Mouse (Mus musculus): ENCODE data around the gene Prcd. TPM values are rescaled to one million over a fixed set of nuclear protein-coding genes. Genes with fewer than 3 reads are reported as not detected.
A peak's percentile ranks its signal among the peaks of the same experiment; 100 is the strongest.

Prcd gene
- polyA plus RNA-seq, 1 experiment from 2014 or later = 1.6 TPM

DNA sequence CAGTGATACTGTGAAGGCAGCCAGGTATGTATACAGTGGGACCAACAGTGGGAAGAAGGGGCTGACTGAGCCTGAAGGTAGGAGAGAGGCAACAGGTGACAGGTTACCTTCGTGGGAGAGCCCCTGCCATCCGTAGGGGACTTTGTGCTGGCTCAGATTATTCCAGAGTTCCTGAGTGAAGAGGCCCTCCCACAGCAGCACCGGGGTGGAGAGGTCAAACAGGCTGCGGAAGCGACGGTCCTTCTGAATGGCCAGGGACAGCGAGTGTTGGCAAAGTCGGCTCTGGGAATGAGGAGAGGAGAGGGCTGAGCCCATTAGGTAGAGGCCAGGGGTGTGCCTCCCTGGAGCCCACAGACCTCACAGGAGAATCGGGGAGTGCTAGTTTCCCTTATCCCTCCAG, 32.4 kb downstream of the Prcd start:
- no peaks in the 10 kb centered on the region for H3K27me3 ChIP-seq (ENCODE audit: control insufficient read depth, insufficient read depth, low read length)
- WGBS = 77% methylated on average over 9 of the region's 9 CpGs
- H3K9me3 ChIP-seq (replicated peaks; ENCODE audit: control insufficient read depth, low read length) = no peaks in the 10 kb centered on the region
- H3K4me1 ChIP-seq (ENCODE audit: control insufficient read depth, insufficient read depth, low read length) = peaks cover 3% of the 10 kb centered on the region; the same call in 1 of the 2 replicates
- H3K27ac ChIP-seq (ENCODE audit: low read length) = no peak overlapping the region
- no peak for ATAC-seq (ENCODE audit: insufficient read depth, low FRiP score)
- H3K4me3 ChIP-seq (replicated peaks; ENCODE audit: low read length) = no peak overlapping the region
- H3K36me3 ChIP-seq (ENCODE audit: control insufficient read depth, insufficient read depth, low read length) = no peaks in the 10 kb centered on the region
- H3K9ac ChIP-seq (ENCODE audit: low read length) = no peak overlapping the region
- H3K4me2 ChIP-seq (ENCODE audit: low read depth, low read length) = no peak overlapping the region

DNA sequence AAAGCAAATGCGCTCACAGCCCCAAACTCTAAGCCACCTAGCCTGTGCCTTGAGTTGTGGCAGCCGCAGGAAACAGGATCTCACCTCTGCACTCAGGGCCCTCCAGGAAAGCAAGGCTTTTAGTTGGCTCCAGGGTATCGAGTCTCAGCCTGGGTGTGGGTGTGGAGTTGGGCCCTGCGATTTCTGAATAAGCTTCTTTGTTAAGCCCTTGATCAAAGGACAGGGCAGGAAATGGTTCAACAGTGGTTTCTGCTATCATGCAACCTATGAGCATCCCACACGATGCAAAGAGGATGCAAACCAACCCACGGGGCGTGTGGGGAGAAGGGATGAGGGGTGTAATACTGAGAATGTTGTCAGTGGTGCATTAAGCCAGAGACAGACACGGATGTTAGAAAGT, 34.6 kb downstream of the Prcd start:
- no peak for ATAC-seq (ENCODE audit: insufficient read depth, low FRiP score)
- 76% methylated on average over 8 of the region's 8 CpGs for WGBS

DNA sequence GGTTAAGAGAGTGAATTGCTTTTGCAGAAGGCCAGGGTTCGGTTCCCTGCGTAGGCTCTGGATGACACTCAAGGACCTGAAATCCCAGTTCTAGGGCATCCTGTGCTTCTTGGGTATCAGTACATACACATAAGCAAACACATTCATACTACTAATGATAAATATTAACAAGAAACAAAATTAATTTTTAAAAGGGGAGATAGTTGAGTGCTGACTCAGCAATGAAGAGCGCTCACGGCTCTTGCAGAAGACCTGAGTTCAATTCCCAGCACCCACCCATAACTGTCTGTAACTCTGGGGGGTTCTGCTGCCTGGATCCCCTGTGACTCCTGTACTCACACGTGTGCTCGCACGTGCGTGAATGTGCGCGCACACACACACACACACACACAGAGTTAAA, 36.3 kb downstream of the Prcd start:
- Histone ChIP-seq H3K36me3 (ENCODE audit: control insufficient read depth, insufficient read depth, low read length) (no peaks in the 10 kb centered on the region), H3K27ac (ENCODE audit: low read length) (no peak overlapping the region), H3K4me2 (ENCODE audit: low read depth, low read length) (no peak overlapping the region), H3K4me1 (ENCODE audit: control insufficient read depth, insufficient read depth, low read length) (peaks cover 3% of the 10 kb centered on the region; the same call in 1 of the 2 replicates), H3K9ac (ENCODE audit: low read length) (no peak overlapping the region), H3K27me3 (ENCODE audit: control insufficient read depth, insufficient read depth, low read length) (0 out of 2 replicates have a peak, but pooled peaks cover 3% of the 10 kb centered on the region), H3K9me3 (replicated peaks; ENCODE audit: control insufficient read depth, low read length) (no peaks in the 10 kb centered on the region), H3K4me3 (replicated peaks; ENCODE audit: low read length) (no peak overlapping the region)
- no peak for ATAC-seq (ENCODE audit: insufficient read depth, low FRiP score)
- 96% methylated on average over 10 of the region's 10 CpGs for WGBS

More for the DNA sequence above, 34.6 kb downstream of the Prcd start:
- no peak overlapping the region for H3K4me2 ChIP-seq (ENCODE audit: low read depth, low read length)
- H3K36me3 ChIP-seq (ENCODE audit: control insufficient read depth, insufficient read depth, low read length) = no peaks in the 10 kb centered on the region
- no peak overlapping the region for H3K4me3 ChIP-seq (replicated peaks; ENCODE audit: low read length)
- no peaks in the 10 kb centered on the region for H3K27me3 ChIP-seq (ENCODE audit: control insufficient read depth, insufficient read depth, low read length)
- no peak overlapping the region for H3K27ac ChIP-seq (ENCODE audit: low read length)
- H3K9me3 ChIP-seq (replicated peaks; ENCODE audit: control insufficient read depth, low read length) = no peaks in the 10 kb centered on the region
- H3K9ac ChIP-seq (ENCODE audit: low read length) = no peak overlapping the region
- H3K4me1 ChIP-seq (ENCODE audit: control insufficient read depth, insufficient read depth, low read length) = no peaks in the 10 kb centered on the region; the same call in 1 of the 2 replicates

DNA sequence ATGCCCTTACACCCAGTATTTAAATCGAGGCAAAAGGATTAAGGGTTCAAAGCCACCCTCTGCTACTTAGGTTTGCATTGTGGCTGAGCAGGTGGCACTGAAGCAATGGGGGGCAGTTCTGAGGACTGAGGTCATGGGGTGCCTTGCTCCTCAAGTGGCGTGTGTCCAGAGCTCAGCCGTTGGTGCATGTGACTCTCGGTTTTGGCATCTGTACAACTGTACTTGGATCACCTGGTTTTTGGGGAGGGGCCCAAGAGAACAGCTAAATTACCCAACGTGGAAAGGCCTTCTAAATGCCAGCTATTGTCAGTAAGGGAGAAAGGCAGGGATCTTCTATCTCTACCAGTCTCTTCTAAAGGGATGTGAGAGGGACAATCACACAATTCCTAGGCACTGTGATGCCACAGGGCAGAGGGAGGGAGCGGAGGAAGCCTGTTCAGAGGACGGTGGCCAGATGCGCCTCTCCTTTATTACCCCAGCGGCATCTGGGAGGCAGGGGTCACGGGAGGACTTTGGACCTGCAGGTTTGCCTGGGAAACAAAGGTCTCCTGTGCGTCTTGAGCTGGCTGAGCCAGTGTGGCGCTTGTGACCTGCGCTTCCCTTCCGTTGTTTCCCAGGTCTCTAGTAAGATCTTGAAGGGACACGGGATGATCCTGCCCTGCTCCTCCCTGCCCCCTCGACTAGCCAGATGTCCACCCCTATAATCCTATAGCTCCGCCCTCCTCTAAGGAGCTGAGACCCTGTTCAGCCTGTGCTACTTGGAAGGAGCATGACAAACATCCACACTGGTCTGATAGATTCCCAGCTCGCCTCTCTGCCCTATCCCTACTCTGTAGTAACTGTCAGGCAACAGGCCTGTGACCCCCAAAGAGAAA, 37.6 kb downstream of the Prcd start:
- Histone ChIP-seq H3K36me3 (ENCODE audit: control insufficient read depth, insufficient read depth, low read length) (no peaks in the 10 kb centered on the region), H3K27me3 (ENCODE audit: control insufficient read depth, insufficient read depth, low read length) (peaks cover 3% of the 10 kb centered on the region; the same call in 1 of the 2 replicates), H3K9me3 (replicated peaks; ENCODE audit: control insufficient read depth, low read length) (no peaks in the 10 kb centered on the region), H3K4me3 (replicated peaks; ENCODE audit: low read length) (no peak overlapping the region), H3K4me1 (ENCODE audit: control insufficient read depth, insufficient read depth, low read length) (peaks cover 6% of the 10 kb centered on the region; the same call in 1 of the 2 replicates), H3K4me2 (ENCODE audit: low read depth, low read length) (no peak overlapping the region), H3K27ac (ENCODE audit: low read length) (no peak overlapping the region), H3K9ac (ENCODE audit: low read length) (0 out of 2 replicates have a peak overlapping the region, but pooled peaks have one; percentile 36)
- WGBS = 60% methylated on average over 18 of the region's 18 CpGs
- ATAC-seq (ENCODE audit: insufficient read depth, low FRiP score) = no peak

DNA sequence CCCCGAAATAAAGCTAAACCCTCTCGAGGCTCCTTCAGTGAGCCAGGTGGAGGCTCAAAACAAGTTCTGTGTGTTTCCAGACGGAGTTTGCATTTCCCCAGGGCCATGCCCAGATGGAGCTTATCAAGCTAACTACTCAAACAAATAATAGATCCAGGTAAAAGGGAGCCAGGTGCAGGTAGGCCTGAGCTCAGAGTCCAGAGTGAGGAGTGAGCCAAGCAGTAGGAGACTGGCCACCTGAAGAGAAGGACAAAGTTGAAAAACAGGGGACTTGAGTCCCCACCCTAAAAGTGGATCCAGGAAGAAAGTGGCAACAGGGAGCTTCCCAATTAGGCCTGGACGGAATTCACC, 40.5 kb downstream of the Prcd start:
- no peaks in the 10 kb centered on the region for H3K9me3 ChIP-seq (replicated peaks; ENCODE audit: control insufficient read depth, low read length)
- ATAC-seq (ENCODE audit: insufficient read depth, low FRiP score) = peak; percentile 74
- peak overlapping the region; percentile 73 for H3K9ac ChIP-seq (ENCODE audit: low read length)
- 36% methylated on average over 4 of the region's 4 CpGs for WGBS
- peaks cover 6% of the 10 kb centered on the region; the same call in 1 of the 2 replicates for H3K27me3 ChIP-seq (ENCODE audit: control insufficient read depth, insufficient read depth, low read length)
- H3K4me3 ChIP-seq (replicated peaks; ENCODE audit: low read length) = peak overlapping the region; percentile 46
- H3K4me2 ChIP-seq (ENCODE audit: low read depth, low read length) = peak overlapping the region; percentile 69
- H3K27ac ChIP-seq (ENCODE audit: low read length) = peak overlapping the region; percentile 94
- H3K4me1 ChIP-seq (ENCODE audit: control insufficient read depth, insufficient read depth, low read length) = peaks cover 6% of the 10 kb centered on the region; the same call in 1 of the 2 replicates
- no peaks in the 10 kb centered on the region for H3K36me3 ChIP-seq (ENCODE audit: control insufficient read depth, insufficient read depth, low read length)

DNA sequence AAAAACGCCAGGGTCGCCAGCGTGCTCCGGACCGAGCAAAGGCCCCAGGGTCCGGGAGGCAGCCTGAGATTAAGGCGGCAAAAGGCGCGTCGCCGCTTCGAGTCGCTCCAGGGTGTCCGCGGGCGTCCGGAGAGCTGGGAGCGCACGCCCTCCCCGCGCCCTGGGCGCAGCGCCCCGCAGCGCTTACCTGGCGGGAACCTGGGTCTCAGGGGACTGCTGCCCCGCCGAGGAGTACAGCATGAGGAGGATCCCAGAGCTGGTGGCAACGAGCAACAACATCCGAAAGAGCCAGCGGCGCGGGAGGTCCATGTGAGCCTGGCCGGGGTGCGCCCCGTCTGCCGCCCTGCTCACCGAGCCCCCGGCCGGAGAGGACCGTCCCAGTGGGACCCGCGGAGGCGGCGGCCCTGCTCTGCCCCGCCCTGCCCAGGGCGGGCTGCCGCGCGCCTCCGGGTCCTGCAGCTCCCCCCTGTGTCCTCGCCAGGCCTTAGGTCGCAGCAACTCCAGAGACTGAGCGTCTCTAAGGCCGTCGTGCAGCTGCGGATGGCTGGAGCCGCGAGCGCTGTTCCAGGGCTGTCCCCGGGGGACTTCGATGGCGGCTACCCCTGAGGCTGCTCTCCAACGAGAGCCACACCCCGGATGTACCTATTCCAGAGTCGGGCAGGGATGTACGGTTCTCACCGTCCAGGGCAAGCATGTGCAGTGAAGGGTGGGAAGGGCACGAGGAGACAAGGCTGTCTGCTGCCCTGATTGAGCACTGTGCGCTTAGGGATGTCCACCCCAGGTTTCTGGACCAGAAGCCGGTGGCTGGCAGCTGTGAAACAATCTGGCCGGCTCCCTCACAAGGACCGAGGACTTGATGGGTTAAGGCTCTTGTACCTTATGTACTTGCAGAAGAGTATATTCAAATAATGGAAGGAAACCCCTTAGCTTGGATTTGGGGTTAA, 41.2 kb downstream of the Prcd start:
- Histone ChIP-seq H3K4me1 (ENCODE audit: control insufficient read depth, insufficient read depth, low read length) (peaks cover 6% of the 10 kb centered on the region; the same call in 1 of the 2 replicates), H3K27ac (ENCODE audit: low read length) (peak overlapping the region; percentile 94), H3K27me3 (ENCODE audit: control insufficient read depth, insufficient read depth, low read length) (peaks cover 6% of the 10 kb centered on the region; the same call in 1 of the 2 replicates), H3K9ac (ENCODE audit: low read length) (peak overlapping the region; percentile 73), H3K36me3 (ENCODE audit: control insufficient read depth, insufficient read depth, low read length) (no peaks in the 10 kb centered on the region), H3K9me3 (replicated peaks; ENCODE audit: control insufficient read depth, low read length) (no peaks in the 10 kb centered on the region), H3K4me3 (replicated peaks; ENCODE audit: low read length) (peak overlapping the region; percentile 46), H3K4me2 (ENCODE audit: low read depth, low read length) (peak overlapping the region; percentile 69)
- peak; percentile 84 for ATAC-seq (ENCODE audit: insufficient read depth, low FRiP score)
- 2% methylated on average over 66 of the region's 73 CpGs for WGBS

DNA sequence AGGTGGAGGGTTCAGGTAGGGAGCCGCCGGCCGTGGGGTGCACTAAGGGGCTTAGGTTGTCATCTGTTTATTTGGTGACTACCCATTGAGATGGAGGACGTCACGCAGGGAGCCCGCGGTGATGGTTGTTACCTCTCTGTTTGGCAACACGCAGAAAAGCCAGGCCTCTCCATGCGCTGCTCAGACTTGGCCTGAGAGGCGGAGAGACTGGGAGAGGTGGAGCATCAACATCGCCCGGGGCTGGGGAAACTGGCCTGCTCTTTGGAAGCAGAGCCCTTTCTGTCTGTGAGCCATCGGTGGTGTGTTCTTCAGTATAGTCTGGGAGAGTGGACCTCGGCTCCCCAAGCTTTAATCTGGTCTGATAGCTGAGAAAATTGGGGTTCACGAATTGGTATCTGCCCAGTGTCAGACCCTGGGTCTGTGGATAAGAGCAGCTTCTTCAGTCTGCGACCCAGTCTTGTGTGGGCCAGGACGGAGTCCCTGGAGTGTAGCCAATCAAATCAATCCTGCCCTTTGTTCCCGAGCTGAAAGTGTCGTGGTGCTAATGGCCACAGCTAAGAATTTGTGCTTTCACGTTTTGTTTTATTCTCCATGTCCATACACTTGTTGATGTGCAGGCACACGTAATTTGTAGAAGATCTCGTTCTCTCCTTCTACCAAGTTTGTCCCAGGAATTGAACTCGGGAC, 42.0 kb downstream of the Prcd start:
- H3K36me3 ChIP-seq (ENCODE audit: control insufficient read depth, insufficient read depth, low read length) = no peaks in the 10 kb centered on the region
- no peak for ATAC-seq (ENCODE audit: insufficient read depth, low FRiP score)
- WGBS = 34% methylated on average over 23 of the region's 23 CpGs
- H3K4me3 ChIP-seq (replicated peaks; ENCODE audit: low read length) = peak overlapping the region; percentile 46
- H3K9me3 ChIP-seq (replicated peaks; ENCODE audit: control insufficient read depth, low read length) = no peaks in the 10 kb centered on the region
- no peak overlapping the region for H3K27ac ChIP-seq (ENCODE audit: low read length)
- H3K4me2 ChIP-seq (ENCODE audit: low read depth, low read length) = peak overlapping the region; percentile 69
- H3K9ac ChIP-seq (ENCODE audit: low read length) = peak overlapping the region; percentile 73; the same call in 1 of the 2 replicates
- peaks cover 6% of the 10 kb centered on the region; the same call in 1 of the 2 replicates for H3K27me3 ChIP-seq (ENCODE audit: control insufficient read depth, insufficient read depth, low read length)
- peaks cover 6% of the 10 kb centered on the region; the same call in 1 of the 2 replicates for H3K4me1 ChIP-seq (ENCODE audit: control insufficient read depth, insufficient read depth, low read length)

DNA sequence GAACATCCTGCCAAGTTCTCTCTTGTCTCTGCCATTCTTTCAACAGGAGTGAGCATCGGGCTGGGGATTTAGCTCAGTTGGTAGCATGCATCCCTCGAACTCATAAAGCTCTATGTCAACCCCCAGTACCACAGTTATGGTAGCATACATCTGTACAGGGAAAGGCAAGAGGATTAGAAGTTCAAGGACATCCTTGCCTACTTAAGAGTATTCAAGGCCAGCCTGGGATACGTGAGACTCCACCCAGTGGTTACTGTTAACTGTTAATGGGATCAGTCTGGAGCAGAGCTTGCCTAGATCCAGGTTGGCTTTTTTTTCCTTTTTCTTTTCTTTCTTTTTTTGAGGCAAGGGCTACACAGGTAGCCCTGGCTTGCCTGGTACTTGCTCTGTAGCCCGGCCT, 43.1 kb downstream of the Prcd start:
- WGBS = 82% methylated on average over 4 of the region's 4 CpGs
- H3K27me3 ChIP-seq (ENCODE audit: control insufficient read depth, insufficient read depth, low read length) = peaks cover 6% of the 10 kb centered on the region; the same call in 1 of the 2 replicates
- ATAC-seq (ENCODE audit: insufficient read depth, low FRiP score) = no peak
- H3K36me3 ChIP-seq (ENCODE audit: control insufficient read depth, insufficient read depth, low read length) = no peaks in the 10 kb centered on the region
- H3K27ac ChIP-seq (ENCODE audit: low read length) = no peak overlapping the region
- H3K9me3 ChIP-seq (replicated peaks; ENCODE audit: control insufficient read depth, low read length) = no peaks in the 10 kb centered on the region
- H3K4me2 ChIP-seq (ENCODE audit: low read depth, low read length) = no peak overlapping the region
- 0 out of 2 replicates have a peak, but pooled peaks cover 6% of the 10 kb centered on the region for H3K4me1 ChIP-seq (ENCODE audit: control insufficient read depth, insufficient read depth, low read length)
- no peak overlapping the region for H3K9ac ChIP-seq (ENCODE audit: low read length)
- no peak overlapping the region for H3K4me3 ChIP-seq (replicated peaks; ENCODE audit: low read length)

Measured in stomach, embryonic 16.5 days (tissue).